Mouse (Mus musculus) gastrocnemius, adult 2 months (tissue): ENCODE data around the gene Kcnk12. TPM values are rescaled to one million over a fixed set of nuclear protein-coding genes. Genes with fewer than 3 reads are reported as not detected.

Experiments
- DNase-seq: peaks from one replicate; pipeline ENCODE4 v3.0.0; 2022
- H3K27ac ChIP-seq: fragments of 200-600 bp; 2 replicates; pipeline ENCODE4 v1.8.1; 2022; ENCODE audit warnings: mild to moderate bottlenecking
- H3K4me3 ChIP-seq: fragments of 200-600 bp; 2 replicates; pipeline ENCODE4 v1.8.1; 2022; ENCODE audit warnings: mild to moderate bottlenecking, moderate library complexity
- CTCF ChIP-seq: fragments of 200-600 bp; IDR thresholded peaks from 2 replicates; pipeline ENCODE4 v1.8.1; 2022; ENCODE audit warnings: antibody characterized with exemption, mild to moderate bottlenecking, moderate library complexity
- intact Hi-C: fragments of 180-260 bp; cut with DNase I; formaldehyde crosslinking; loops from one replicate; pipeline ENCODE4 v1.15.1; 2025
- total RNA-seq, 2 experiments: library from RNA; stranded (reverse); gene quantifications; 2 replicates each; pipeline ENCODE4 v1.2.3; 2021

The Kcnk12 gene
- total RNA-seq, 2 experiments from 2014 or later, result not detected

DNA sequence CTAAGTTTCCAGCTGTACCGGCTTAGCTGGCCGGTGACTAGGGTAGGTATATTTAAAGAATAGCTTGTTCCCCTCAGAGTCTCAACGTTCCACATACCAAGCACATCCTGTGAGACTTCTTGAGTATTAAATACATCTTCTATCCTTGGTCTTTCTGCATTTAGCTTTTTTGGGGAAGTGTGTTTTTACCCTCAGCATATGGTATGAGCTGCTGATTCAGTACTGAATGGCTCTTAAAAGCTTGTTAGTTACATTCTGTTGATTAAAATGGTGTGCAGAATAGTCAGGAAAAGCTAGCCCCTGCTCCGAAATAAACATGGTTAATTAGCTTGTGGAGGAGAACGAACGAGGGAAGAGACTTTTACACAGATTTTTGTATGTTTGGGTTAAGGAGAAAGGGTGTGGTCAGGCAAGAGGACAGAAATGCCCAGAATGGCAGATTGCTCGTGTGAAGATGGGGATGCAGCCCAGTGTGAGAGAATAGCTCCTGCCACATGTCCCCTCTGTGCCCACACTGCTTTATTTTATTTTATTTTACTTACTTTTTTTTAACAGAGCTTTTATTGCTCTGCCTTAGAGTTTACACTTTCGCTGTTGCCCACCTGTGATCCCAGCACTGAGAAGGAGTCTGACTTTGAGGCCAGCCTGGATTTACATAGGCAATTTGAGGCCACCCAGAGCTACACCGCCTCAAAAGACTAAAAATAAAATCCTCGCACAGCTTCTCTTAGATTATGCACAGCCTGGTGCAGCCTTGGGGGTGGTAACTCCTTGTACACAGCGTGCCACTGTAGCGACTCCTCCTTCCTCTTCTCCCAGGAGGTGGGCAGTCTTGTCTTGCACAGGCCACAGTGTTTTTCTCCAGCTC is 71.1 kb downstream of the Kcnk12 start:
- intact Hi-C loops, result no loop called here
- Histone ChIP-seq H3K27ac (no peak overlapping the region), H3K4me3 (no peak overlapping the region)
- no peak for DNase-seq
- TF ChIP-seq CTCF, result no peak

DNA sequence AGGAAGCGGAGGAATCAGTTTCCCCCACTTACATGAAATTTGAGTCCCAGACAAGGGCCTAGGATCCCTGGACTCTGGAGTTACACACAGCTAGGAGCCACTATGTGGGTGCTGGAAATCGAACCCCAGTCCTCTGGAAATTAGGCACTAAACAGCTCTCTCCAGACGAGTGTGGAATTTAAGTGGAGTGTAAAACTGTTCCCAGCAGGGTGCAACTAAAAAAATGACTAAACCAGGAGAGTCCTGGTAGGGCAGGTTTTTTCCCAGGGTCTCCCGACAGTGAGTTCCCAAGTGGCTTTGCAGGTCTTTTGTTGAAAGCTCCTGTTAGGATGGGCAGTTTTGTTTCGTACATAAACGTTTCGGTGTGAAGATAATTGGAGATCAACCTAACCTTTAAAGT is 73.1 kb downstream of the Kcnk12 start:
- DNase-seq, result no peak
- Histone ChIP-seq H3K4me3 (no peak overlapping the region), H3K27ac (no peak overlapping the region)
- TF ChIP-seq CTCF, result no peak
- intact Hi-C loops, result no loop called here

DNA sequence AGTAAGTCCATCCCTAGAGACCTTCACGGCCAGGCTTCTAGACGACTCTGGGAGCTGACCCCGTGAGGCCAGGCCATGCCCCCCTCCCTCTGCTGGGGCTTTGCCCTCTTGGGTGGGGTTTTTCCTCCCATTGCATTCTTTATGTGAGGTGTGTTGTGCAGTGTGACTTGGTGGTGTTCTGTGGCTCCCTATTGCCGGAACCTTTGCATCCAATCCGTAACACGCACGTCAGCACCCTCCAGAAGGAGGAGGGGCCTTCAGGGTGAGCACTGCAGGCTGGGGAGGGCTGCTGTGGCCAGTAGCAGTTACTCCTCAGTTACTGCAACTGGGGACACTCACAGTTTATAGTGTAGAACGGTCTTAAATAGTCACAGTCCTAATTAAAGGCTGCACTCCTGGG is 97.7 kb downstream of the Kcnk12 start:
- Histone ChIP-seq H3K4me3 (peak overlapping the region; percentile 13; the same call in 1 of the 2 replicates), H3K27ac (peak overlapping the region; percentile 35; the same call in 1 of the 2 replicates)
- peak; percentile 24 for DNase-seq
- TF ChIP-seq CTCF, result no peak
- intact Hi-C loops, result no loop called here

DNA sequence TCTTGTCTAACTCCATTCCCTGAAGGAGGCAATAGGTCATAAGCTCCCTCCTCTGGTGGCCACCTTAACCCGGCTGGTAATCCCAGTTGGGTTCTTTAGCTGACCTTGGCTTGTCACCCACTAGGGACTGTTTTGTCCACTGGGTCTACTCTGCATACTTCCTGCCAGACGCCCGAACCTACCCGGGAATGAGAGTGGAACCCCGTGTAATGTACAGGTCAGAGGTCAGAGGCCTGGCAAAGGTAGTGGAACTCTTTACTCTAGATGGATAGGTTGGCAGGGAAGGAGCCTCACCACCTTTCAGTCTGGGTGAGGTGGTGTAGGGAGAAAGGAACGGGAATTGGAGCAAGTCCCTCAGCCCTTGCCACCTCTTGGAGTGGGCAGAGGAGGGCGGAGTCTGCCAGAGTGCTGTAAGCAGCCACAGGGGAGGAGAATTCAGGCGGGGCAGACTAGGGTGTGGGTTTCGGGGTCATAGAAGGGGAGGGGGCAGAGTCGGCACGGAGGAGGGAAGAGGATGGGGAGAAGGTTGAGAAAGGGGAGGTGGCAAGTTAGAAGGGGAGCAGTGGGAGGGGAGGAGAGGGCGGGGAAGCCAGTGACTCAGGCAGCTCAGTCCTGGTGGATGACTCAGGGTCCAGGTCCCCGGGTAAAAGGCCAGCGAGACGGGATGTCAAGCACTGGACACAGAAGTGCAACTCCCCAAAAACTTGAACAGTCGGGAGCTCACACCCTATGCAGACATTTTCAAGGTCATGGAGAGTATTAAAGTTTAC is 98.6 kb downstream of the Kcnk12 start:
- no peak overlapping the region for H3K4me3 ChIP-seq
- no peak for TF ChIP-seq CTCF
- no peak overlapping the region for H3K27ac ChIP-seq
- intact Hi-C loops, result no loop called here
- no peak for DNase-seq

DNA sequence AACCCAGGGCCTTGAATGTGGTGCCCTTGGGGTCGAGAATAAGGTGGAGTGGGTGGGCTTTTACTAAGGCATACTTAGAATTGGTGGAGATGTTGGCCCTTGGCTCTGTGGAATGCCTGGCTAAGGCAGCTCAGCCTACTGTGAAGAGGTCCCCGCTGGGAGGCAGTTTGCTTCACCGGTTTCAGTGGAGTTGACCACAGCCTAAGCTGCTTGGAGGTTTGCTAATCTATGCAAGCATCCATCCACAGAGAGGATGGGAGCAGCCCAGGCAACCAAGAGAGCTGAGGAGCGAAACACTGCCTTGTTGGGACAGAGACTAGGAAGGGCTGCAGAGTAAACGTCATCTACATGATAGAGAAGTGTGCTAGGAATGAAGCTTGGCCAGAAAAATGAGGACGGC is 101.0 kb downstream of the Kcnk12 start:
- intact Hi-C loops, result no loop called here
- no peak overlapping the region for H3K4me3 ChIP-seq
- H3K27ac ChIP-seq, result no peak overlapping the region
- no peak for DNase-seq
- no peak for TF ChIP-seq CTCF

DNA sequence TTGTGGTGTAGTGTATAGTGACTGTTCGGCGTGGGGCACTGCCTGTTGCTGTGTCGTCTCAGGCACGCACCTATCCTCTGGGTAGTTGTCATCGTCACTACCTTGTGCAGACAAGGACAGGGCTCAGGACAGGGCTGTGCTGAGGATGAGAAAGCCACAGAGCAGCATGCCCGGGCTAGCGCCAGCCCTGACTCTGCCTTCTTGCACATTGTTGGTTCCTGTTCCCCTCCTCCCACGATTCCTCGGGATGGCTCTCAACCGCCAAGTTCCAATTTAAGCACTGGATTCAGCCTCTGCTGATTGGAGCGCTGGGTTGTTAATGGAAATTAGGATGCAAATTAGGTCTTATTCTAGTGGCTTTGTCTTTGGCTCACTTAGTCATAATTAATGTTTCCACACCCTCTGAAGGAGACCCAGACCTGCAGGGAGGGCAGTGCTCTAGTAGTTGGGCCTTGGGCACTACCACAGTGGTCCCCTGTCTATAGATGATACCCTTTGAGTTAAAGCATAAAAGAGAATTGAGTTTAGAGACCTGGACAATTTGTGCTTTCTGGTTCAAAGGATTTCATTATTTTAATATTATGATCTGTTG is 101.8 kb downstream of the Kcnk12 start:
- TF ChIP-seq CTCF, result no peak
- no peak for DNase-seq
- intact Hi-C loops, result no loop called here
- Histone ChIP-seq H3K27ac (no peak overlapping the region), H3K4me3 (no peak overlapping the region)

Other genes with a start within 250 kb of the Kcnk12 start
- gene Epcam, start 162.0 kb downstream of the Kcnk12 start, total RNA-seq, result not detected
- gene Msh2, start 125.7 kb downstream of the Kcnk12 start, total RNA-seq, result 10 to 100 TPM in 1 of 2 experiments, 1 to 10 TPM in 1; 9.0 to 11.5 TPM
- not detected for gene Rpl36-ps4, start 123.0 kb upstream of the Kcnk12 start, total RNA-seq
- 1 to 10 TPM; 4.0 to 4.9 TPM for gene Msh6, start 177.1 kb upstream of the Kcnk12 start, total RNA-seq